In genomic region chr17:46033122-46033521, GRCm38 (mm10) we compare ENCODE assay signal across 7 mouse cellular contexts. TPM values are rescaled to one million over a fixed set of nuclear protein-coding genes. Genes with fewer than 3 reads are reported as not detected.
A peak's percentile ranks its signal among the peaks of the same experiment; 100 is the strongest.
DNase-seq lines count a peak whose midpoint lies in the region; ATAC-seq and TF ChIP-seq lines count a peak whose summit lies in the region.

No protein-coding gene starts in this region.

- no peak for ATAC-seq in hindbrain, embryonic 16.5 days
- ATAC-seq in heart, postnatal 0 days (ENCODE audit: insufficient read depth, low read depth): no peak
- ATAC-seq in midbrain, embryonic 14.5 days (ENCODE audit: low FRiP score, low TSS enrichment): no peak

- no peak overlapping the region; the same call in 1 of the 2 replicates for H3K4me2 ChIP-seq in hindbrain, embryonic 16.5 days (ENCODE audit: low read length)
- peak overlapping the region; percentile 87 for H3K4me2 ChIP-seq in heart, postnatal 0 days (ENCODE audit: low read depth, low read length)
- no peak overlapping the region for H3K4me2 ChIP-seq in midbrain, embryonic 14.5 days (ENCODE audit: low read length)

- no peak overlapping the region for H3K9ac ChIP-seq in hindbrain, embryonic 16.5 days (ENCODE audit: low read depth, low read length)
- H3K9ac ChIP-seq in heart, postnatal 0 days (replicated peaks; ENCODE audit: low read depth, low read length): no peak overlapping the region
- H3K9ac ChIP-seq in midbrain, embryonic 14.5 days (replicated peaks; ENCODE audit: low read length): 0 out of 2 replicates have a peak overlapping the region, but pooled peaks have one; percentile 12

- peak overlapping the region; percentile 97; the same call in 1 of the 2 replicates for H3K27ac ChIP-seq in hindbrain, embryonic 10.5 days
- H3K27ac ChIP-seq in hindbrain, embryonic 16.5 days (ENCODE audit: low read depth, low read length): no peak overlapping the region
- no peak overlapping the region for H3K27ac ChIP-seq in heart, postnatal 0 days (ENCODE audit: low read depth)
- no peak overlapping the region for H3K27ac ChIP-seq in midbrain, embryonic 14.5 days (replicated peaks; ENCODE audit: low read depth, low read length)

- WGBS in hindbrain, embryonic 10.5 days: 57% methylated on average over 6 of the region's 6 CpGs
- WGBS in hindbrain, embryonic 16.5 days: 43% methylated on average over 6 of the region's 6 CpGs
- WGBS in heart, postnatal 0 days: 30% methylated on average over 6 of the region's 6 CpGs
- WGBS in midbrain, embryonic 14.5 days: 51% methylated on average over 6 of the region's 6 CpGs

- DNase-seq in hindbrain, embryonic 10.5 days (ENCODE audit: low spot score): no peak
- peak; percentile 29 for DNase-seq in brain, embryonic 14.5 days (ENCODE audit: low read depth)
- DNase-seq in heart, postnatal 0 days (ENCODE audit: low spot score): no peak
- peak; percentile 13 for DNase-seq in midbrain, embryonic 14.5 days
- no peak for DNase-seq in urinary bladder, postnatal 36 days (ENCODE audit: low spot score in 2 of 2)
- DNase-seq in adrenal gland, postnatal 4 days (ENCODE audit: low spot score in 2 of 2): no peak

- H3K4me3 ChIP-seq in hindbrain, embryonic 10.5 days: peak overlapping the region; percentile 83
- H3K4me3 ChIP-seq in hindbrain, embryonic 16.5 days (ENCODE audit: low read length): no peak overlapping the region
- H3K4me3 ChIP-seq in heart, postnatal 0 days (ENCODE audit: low read depth, low read length): no peak overlapping the region
- no peak overlapping the region for H3K4me3 ChIP-seq in midbrain, embryonic 14.5 days (replicated peaks; ENCODE audit: low read depth, low read length)

- peaks cover 52% of the 10 kb centered on the region for H3K4me1 ChIP-seq in hindbrain, embryonic 10.5 days (replicated peaks)
- H3K4me1 ChIP-seq in hindbrain, embryonic 16.5 days (ENCODE audit: control insufficient read depth, insufficient read depth, low read depth, low read length): peaks cover 22% of the 10 kb centered on the region
- H3K4me1 ChIP-seq in heart, postnatal 0 days (ENCODE audit: control insufficient read depth, insufficient read depth): peaks cover 21% of the 10 kb centered on the region
- peaks cover 16% of the 10 kb centered on the region for H3K4me1 ChIP-seq in midbrain, embryonic 14.5 days (ENCODE audit: control insufficient read depth, insufficient read depth, low read length)

- H3K27me3 ChIP-seq in hindbrain, embryonic 10.5 days (ENCODE audit: insufficient read depth, poor library complexity, severe bottlenecking): peaks cover 15% of the 10 kb centered on the region
- no peaks in the 10 kb centered on the region for H3K27me3 ChIP-seq in hindbrain, embryonic 16.5 days (replicated peaks; ENCODE audit: control insufficient read depth, insufficient read depth, low read length)
- H3K27me3 ChIP-seq in heart, postnatal 0 days (ENCODE audit: control insufficient read depth, insufficient read depth, low read length): no peaks in the 10 kb centered on the region
- H3K27me3 ChIP-seq in midbrain, embryonic 14.5 days (ENCODE audit: control insufficient read depth, insufficient read depth, low read length): no peaks in the 10 kb centered on the region

- TF ChIP-seq CTCF in brain, embryonic 14.5 days (IDR thresholded peaks at IDR 0.05; ENCODE audit: borderline replicate concordance, extremely low read depth, insufficient read depth, insufficient read length): no peak
- no peak for TF ChIP-seq CTCF in heart, postnatal 0 days (IDR thresholded peaks at IDR 0.05; ENCODE audit: low read depth)

- TF ChIP-seq POLR2A in brain, embryonic 14.5 days (IDR thresholded peaks at IDR 0.05; ENCODE audit: borderline replicate concordance, extremely low read depth, insufficient read depth, insufficient read length, poor library complexity, severe bottlenecking): no peak

- no peaks in the 10 kb centered on the region for H3K9me3 ChIP-seq in hindbrain, embryonic 10.5 days
- H3K9me3 ChIP-seq in hindbrain, embryonic 16.5 days (ENCODE audit: control insufficient read depth, low read length): no peaks in the 10 kb centered on the region
- no peaks in the 10 kb centered on the region for H3K9me3 ChIP-seq in heart, postnatal 0 days (replicated peaks; ENCODE audit: control insufficient read depth, low read length)
- no peaks in the 10 kb centered on the region for H3K9me3 ChIP-seq in midbrain, embryonic 14.5 days (ENCODE audit: control insufficient read depth, low read length)

- no peak for TF ChIP-seq EP300 in heart, postnatal 0 days (IDR thresholded peaks at IDR 0.05; ENCODE audit: low read depth)

- peaks cover 8% of the 10 kb centered on the region; the same call in 1 of the 2 replicates for H3K36me3 ChIP-seq in hindbrain, embryonic 10.5 days
- H3K36me3 ChIP-seq in hindbrain, embryonic 16.5 days (ENCODE audit: control insufficient read depth, insufficient read depth, low read length): no peaks in the 10 kb centered on the region
- H3K36me3 ChIP-seq in heart, postnatal 0 days (replicated peaks; ENCODE audit: control insufficient read depth, insufficient read depth, low read length): no peaks in the 10 kb centered on the region
- no peaks in the 10 kb centered on the region for H3K36me3 ChIP-seq in midbrain, embryonic 14.5 days (ENCODE audit: control insufficient read depth, insufficient read depth, low read length)

RNA-seq across cellular contexts. Expression of gene Vegfa, which starts 1.0 kb away (rescaled TPM):
- polyA plus RNA-seq in hindbrain, embryonic 10.5 days (2016; fragmentation: Nextera tagmentation; extraction: Ambion mirVana): 2.0 TPM in 2 replicates
- polyA plus RNA-seq in hindbrain, embryonic 16.5 days (2015; fragmentation: Nextera tagmentation; extraction: Ambion mirVana): 3.7 and 3.8 TPM in 2 replicates
- polyA plus RNA-seq in brain, embryonic 14.5 days (2012; rRNA removed): 168 and 204 TPM in 2 replicates
- total RNA-seq in heart, postnatal 0 days (2014; rRNA removed; ENCODE audit: low replicate concordance): 122 and 224 TPM in 2 replicates
- 5.0 and 5.2 TPM in 2 replicates for polyA plus RNA-seq in heart, postnatal 0 days (2015; fragmentation: Nextera tagmentation; extraction: Ambion mirVana)
- polyA plus RNA-seq in midbrain, embryonic 14.5 days (2014; fragmentation: Nextera tagmentation; extraction: Ambion mirVana): 4.3 and 5.5 TPM in 2 replicates
- 100 to 1,000 TPM; 242 to 257 TPM for total RNA-seq in adrenal gland, postnatal 4 days (2021)

Comparison
In these comparisons a context has a peak if more than half of its experiments do, and no peak if none do; other contexts are left out.
1. DNase-seq: peak in brain, embryonic 14.5 days (single experiment) and midbrain, embryonic 14.5 days (single experiment); none in hindbrain, embryonic 10.5 days (single experiment), heart, postnatal 0 days (single experiment), urinary bladder, postnatal 36 days (0 of 2) and adrenal gland, postnatal 4 days (0 of 2).
2. RNA of gene Vegfa, which starts 1.0 kb away (polyA plus RNA-seq): 168 to 204 TPM in brain, embryonic 14.5 days; 5.0 to 5.2 TPM in heart, postnatal 0 days, 4.3 to 5.5 TPM in midbrain, embryonic 14.5 days, 3.7 to 3.8 TPM in hindbrain, embryonic 16.5 days and 2.0 TPM in hindbrain, embryonic 10.5 days; every median in the first group is over 10 times any median in the second.